ENCODE assay signal across 8 mouse cellular contexts in the genomic region with DNA sequence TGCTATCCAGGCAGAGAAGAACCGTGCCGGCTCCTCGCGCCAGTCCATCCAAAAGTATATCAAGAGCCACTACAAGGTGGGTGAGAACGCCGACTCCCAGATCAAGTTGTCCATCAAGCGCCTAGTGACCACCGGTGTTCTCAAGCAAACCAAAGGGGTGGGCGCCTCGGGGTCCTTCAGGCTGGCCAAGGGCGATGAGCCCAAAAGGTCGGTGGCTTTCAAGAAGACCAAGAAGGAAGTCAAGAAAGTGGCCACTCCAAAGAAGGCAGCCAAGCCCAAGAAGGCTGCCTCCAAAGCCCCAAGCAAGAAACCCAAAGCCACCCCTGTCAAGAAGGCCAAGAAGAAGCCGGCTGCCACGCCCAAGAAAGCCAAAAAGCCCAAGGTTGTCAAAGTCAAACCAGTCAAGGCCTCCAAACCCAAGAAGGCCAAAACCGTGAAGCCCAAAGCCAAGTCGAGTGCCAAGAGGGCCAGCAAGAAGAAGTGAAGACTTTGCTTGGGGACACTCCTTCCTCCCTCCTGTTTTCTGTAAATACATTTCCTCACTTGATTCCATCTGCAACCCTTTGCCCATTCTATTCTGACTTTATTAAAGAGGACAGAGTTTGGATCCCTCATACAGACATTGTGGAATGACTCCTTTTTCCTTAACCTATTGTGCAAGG. TPM values are rescaled to one million over a fixed set of nuclear protein-coding genes. Genes with fewer than 3 reads are reported as not detected.
DNase-seq lines count a peak whose midpoint lies in the region; ATAC-seq lines count a peak whose summit lies in the region.

No protein-coding gene starts in this region.

- DNase-seq in kidney, adult 11 months, result no peak
- DNase-seq in NIH3T3 (ENCODE audit: low read depth), result peak; percentile 47
- DNase-seq in hindbrain, embryonic 10.5 days (ENCODE audit: low spot score), result no peak
- DNase-seq in frontal cortex, postnatal 25 days (ENCODE audit: low spot score in 2 of 2), result no peak
- no peak for DNase-seq in frontal cortex, postnatal 14 days (ENCODE audit: low spot score in 2 of 2)

- H3K36me3 ChIP-seq in kidney, embryonic 14.5 days (ENCODE audit: control insufficient read depth, insufficient read depth, low read length), result no peaks in the 10 kb centered on the region
- no peaks in the 10 kb centered on the region for H3K36me3 ChIP-seq in hindbrain, embryonic 10.5 days
- H3K36me3 ChIP-seq in midbrain, embryonic 12.5 days, result no peaks in the 10 kb centered on the region

- ATAC-seq in kidney, embryonic 14.5 days (ENCODE audit: low FRiP score, low TSS enrichment), result no peak
- ATAC-seq in midbrain, embryonic 12.5 days (ENCODE audit: low FRiP score, low read depth), result no peak
- ATAC-seq in megakaryocyte progenitor cell, adult 5-6 weeks (replicated peaks; ENCODE audit: poor library complexity), result no peak

- peak overlapping the region; percentile 98 for H3K4me2 ChIP-seq in kidney, embryonic 14.5 days (replicated peaks; ENCODE audit: low read depth, low read length)
- H3K4me2 ChIP-seq in midbrain, embryonic 12.5 days (replicated peaks), result peak overlapping the region; percentile 98

- WGBS in kidney, embryonic 14.5 days, result 25% methylated on average over 16 of the region's 16 CpGs
- 36% methylated on average over 16 of the region's 16 CpGs for WGBS in hindbrain, embryonic 10.5 days
- WGBS in midbrain, embryonic 12.5 days, result 32% methylated on average over 16 of the region's 16 CpGs

- H3K9me3 ChIP-seq in kidney, embryonic 14.5 days (ENCODE audit: control insufficient read depth, low read length), result no peaks in the 10 kb centered on the region
- H3K9me3 ChIP-seq in hindbrain, embryonic 10.5 days, result no peaks in the 10 kb centered on the region
- H3K9me3 ChIP-seq in midbrain, embryonic 12.5 days, result no peaks in the 10 kb centered on the region

- H3K4me1 ChIP-seq in kidney, embryonic 14.5 days (ENCODE audit: control insufficient read depth, insufficient read depth, low read length), result peaks cover 24% of the 10 kb centered on the region
- H3K4me1 ChIP-seq in hindbrain, embryonic 10.5 days (replicated peaks), result peaks cover 68% of the 10 kb centered on the region
- peaks cover 50% of the 10 kb centered on the region for H3K4me1 ChIP-seq in midbrain, embryonic 12.5 days

- H3K9ac ChIP-seq in kidney, embryonic 14.5 days (ENCODE audit: low read depth, low read length), result peak overlapping the region; percentile 93
- peak overlapping the region; percentile 99 for H3K9ac ChIP-seq in midbrain, embryonic 12.5 days (replicated peaks)

- H3K27ac ChIP-seq in kidney, embryonic 14.5 days (ENCODE audit: low read depth, low read length), result peak overlapping the region; percentile 93
- H3K27ac ChIP-seq in hindbrain, embryonic 10.5 days, result peak overlapping the region; percentile 100
- peak overlapping the region; percentile 95 for H3K27ac ChIP-seq in midbrain, embryonic 12.5 days (replicated peaks)

- H3K27me3 ChIP-seq in kidney, embryonic 14.5 days (ENCODE audit: control insufficient read depth, insufficient read depth, low read length), result no peaks in the 10 kb centered on the region
- peaks cover 27% of the 10 kb centered on the region for H3K27me3 ChIP-seq in hindbrain, embryonic 10.5 days (ENCODE audit: insufficient read depth, poor library complexity, severe bottlenecking)
- peaks cover 19% of the 10 kb centered on the region; the same call in 1 of the 2 replicates for H3K27me3 ChIP-seq in midbrain, embryonic 12.5 days

- H3K4me3 ChIP-seq in kidney, embryonic 14.5 days (ENCODE audit: low read length), result peak overlapping the region; percentile 55
- peak overlapping the region; percentile 74 for H3K4me3 ChIP-seq in hindbrain, embryonic 10.5 days
- peak overlapping the region; percentile 76 for H3K4me3 ChIP-seq in midbrain, embryonic 12.5 days

RNA-seq across cellular contexts. Expression of gene H1f0, which starts 0.7 kb away (rescaled TPM):
- 137 and 306 TPM in 2 replicates for polyA plus RNA-seq in kidney, embryonic 14.5 days (2014; fragmentation: Nextera tagmentation; extraction: Ambion mirVana)
- 447 and 561 TPM in 2 replicates for polyA plus RNA-seq in hindbrain, embryonic 10.5 days (2016; fragmentation: Nextera tagmentation; extraction: Ambion mirVana)
- 547 and 575 TPM in 2 replicates for polyA plus RNA-seq in midbrain, embryonic 12.5 days (2016; fragmentation: Nextera tagmentation; extraction: Ambion mirVana)
- 11.1 and 14.5 TPM in 2 replicates for total RNA-seq in megakaryocyte progenitor cell, adult 5-6 weeks (2015)
- 24.3 and 29.0 TPM in 2 replicates for total RNA-seq in megakaryocyte progenitor cell, adult 5-6 weeks (2017)

RNA-seq across cellular contexts. Expression of gene Galr3, which starts 12.7 kb away (rescaled TPM):
- 0.28 TPM in 1 of 2 replicates, not detected in the other for polyA plus RNA-seq in kidney, embryonic 14.5 days (2014; fragmentation: Nextera tagmentation; extraction: Ambion mirVana)
- polyA plus RNA-seq in hindbrain, embryonic 10.5 days (2016; fragmentation: Nextera tagmentation; extraction: Ambion mirVana), result not detected in 2 replicates
- polyA plus RNA-seq in midbrain, embryonic 12.5 days (2016; fragmentation: Nextera tagmentation; extraction: Ambion mirVana), result not detected in 2 replicates
- 0.15 and 0.69 TPM in 2 replicates for total RNA-seq in megakaryocyte progenitor cell, adult 5-6 weeks (2015)
- total RNA-seq in megakaryocyte progenitor cell, adult 5-6 weeks (2017), result 0.29 and 0.91 TPM in 2 replicates

RNA-seq across cellular contexts. Expression of gene Ankrd54, which starts 33.7 kb away (rescaled TPM):
- 48.6 and 54.2 TPM in 2 replicates for polyA plus RNA-seq in kidney, embryonic 14.5 days (2014; fragmentation: Nextera tagmentation; extraction: Ambion mirVana)
- 65.9 and 78.2 TPM in 2 replicates for polyA plus RNA-seq in hindbrain, embryonic 10.5 days (2016; fragmentation: Nextera tagmentation; extraction: Ambion mirVana)
- 64.0 and 67.5 TPM in 2 replicates for polyA plus RNA-seq in midbrain, embryonic 12.5 days (2016; fragmentation: Nextera tagmentation; extraction: Ambion mirVana)
- 16.0 and 17.3 TPM in 2 replicates for total RNA-seq in megakaryocyte progenitor cell, adult 5-6 weeks (2015)
- 11.2 and 18.8 TPM in 2 replicates for total RNA-seq in megakaryocyte progenitor cell, adult 5-6 weeks (2017)

RNA-seq across cellular contexts. Expression of gene Eif3l, which starts 46.0 kb away (rescaled TPM):
- polyA plus RNA-seq in kidney, embryonic 14.5 days (2014; fragmentation: Nextera tagmentation; extraction: Ambion mirVana), result 207 and 265 TPM in 2 replicates
- polyA plus RNA-seq in hindbrain, embryonic 10.5 days (2016; fragmentation: Nextera tagmentation; extraction: Ambion mirVana), result 238 and 262 TPM in 2 replicates
- polyA plus RNA-seq in midbrain, embryonic 12.5 days (2016; fragmentation: Nextera tagmentation; extraction: Ambion mirVana), result 198 and 202 TPM in 2 replicates
- total RNA-seq in megakaryocyte progenitor cell, adult 5-6 weeks (2015), result 192 and 203 TPM in 2 replicates
- total RNA-seq in megakaryocyte progenitor cell, adult 5-6 weeks (2017), result 259 and 271 TPM in 2 replicates
